Comparison of ENCODE assay signal across 14 mouse cellular contexts in the genomic region with DNA sequence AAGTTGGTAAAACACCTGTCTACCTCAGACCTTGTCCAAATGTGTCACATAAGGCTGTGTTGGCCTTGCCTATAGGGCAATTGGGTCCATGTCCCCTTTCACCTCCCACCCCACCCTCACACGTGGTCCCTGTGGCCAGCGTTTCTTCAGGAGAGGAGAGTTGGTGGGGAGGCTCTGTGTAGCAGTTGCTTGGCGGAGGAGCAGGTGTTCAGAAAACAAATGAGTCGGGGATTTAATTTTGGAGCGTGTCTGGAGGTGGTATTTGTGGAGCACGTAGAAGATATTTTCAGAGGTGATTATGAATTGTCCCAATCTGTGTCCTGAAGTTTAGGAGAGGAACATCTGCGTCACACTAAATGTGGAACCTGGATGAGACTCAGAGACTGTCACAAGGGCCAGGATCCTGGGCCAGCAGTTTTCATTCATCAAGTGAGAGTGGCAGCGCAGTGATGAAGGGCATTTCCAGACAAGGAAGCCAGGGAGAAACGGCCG. TPM values are rescaled to one million over a fixed set of nuclear protein-coding genes. Genes with fewer than 3 reads are reported as not detected.
DNase-seq lines count a peak whose midpoint lies in the region; ATAC-seq and TF ChIP-seq lines count a peak whose summit lies in the region.
"Had no signal": no experiment of that assay in that cellular context is flagged by ENCODE, and none has a peak within 500 bp of the region (broad histone marks: within the 10 kb centered on the region; RNA-seq: fewer than 3 reads in every experiment).

No protein-coding gene starts in this region.

- no peaks in the 10 kb centered on the region for H3K27me3 ChIP-seq in forebrain, embryonic 16.5 days (replicated peaks; ENCODE audit: control insufficient read depth, insufficient read depth, low read length)
- H3K27me3 ChIP-seq in forebrain, embryonic 15.5 days, result no peaks in the 10 kb centered on the region
- no peaks in the 10 kb centered on the region for H3K27me3 ChIP-seq in myocyte (ENCODE audit: control insufficient read depth, insufficient read depth, insufficient read length)
- H3K27me3 ChIP-seq: heart, embryonic 15.5 days; liver, embryonic 15.5 days had no signal

- no peak overlapping the region for H3K4me2 ChIP-seq in forebrain, embryonic 16.5 days (ENCODE audit: low read length)
- no peak overlapping the region for H3K4me2 ChIP-seq in forebrain, embryonic 15.5 days (replicated peaks)
- H3K4me2 ChIP-seq in myocyte (ENCODE audit: low read depth), result no peak overlapping the region
- H3K4me2 ChIP-seq: heart, embryonic 15.5 days; liver, embryonic 15.5 days had no signal

- peak; percentile 29; the same call in 1 of the 2 replicates for ATAC-seq in forebrain, embryonic 16.5 days
- no peak for ATAC-seq in forebrain, embryonic 15.5 days (replicated peaks)
- ATAC-seq in granulocyte monocyte progenitor cell, adult 5-6 weeks (replicated peaks; ENCODE audit: poor library complexity, severe bottlenecking), result no peak

- H3K27ac ChIP-seq in forebrain, embryonic 16.5 days (ENCODE audit: low read length), result no peak overlapping the region
- H3K27ac ChIP-seq in forebrain, embryonic 15.5 days (replicated peaks), result no peak overlapping the region
- H3K27ac ChIP-seq in left cerebral cortex, adult 2 months, result peak overlapping the region; percentile 7; the same call in 1 of the 2 replicates
- H3K27ac ChIP-seq: heart, embryonic 15.5 days; liver, embryonic 15.5 days; macrophage had no signal

- peak in 1 of 2 experiments; percentile 44 for DNase-seq in left cerebral cortex, adult 2 months (ENCODE audit: extremely low spot score in 1 of 2, low spot score in 2 of 2)
- DNase-seq in left cerebral cortex, postnatal 4 days, result no peak
- peak; percentile 58 for DNase-seq in heart, adult 8-10 months (ENCODE audit: low spot score)
- no peak for DNase-seq in lung, adult 18-20 months
- DNase-seq: B cell, adult 2 months; cerebellum, postnatal 36 days; kidney, adult 8-10 months had no signal

- intact Hi-C loops in left cerebral cortex, adult 2 months (cut with DNase I), result loop anchor here (10.0 kb wide), 1 partner anchor 217 kb away; no protein-coding TSS in a partner anchor
- intact Hi-C loops in left cerebral cortex, postnatal 4 days (cut with DNase I), result no loop called here

- H3ac ChIP-seq in myocyte (ENCODE audit: control insufficient read depth, insufficient read length), result no peak overlapping the region

- H3K4me3 ChIP-seq in forebrain, embryonic 16.5 days (replicated peaks; ENCODE audit: low read length), result no peak overlapping the region
- no peak overlapping the region for H3K4me3 ChIP-seq in forebrain, embryonic 15.5 days
- H3K4me3 ChIP-seq in left cerebral cortex, adult 2 months, result no peak overlapping the region
- no peak overlapping the region for H3K4me3 ChIP-seq in myocyte
- H3K4me3 ChIP-seq: heart, embryonic 15.5 days; liver, embryonic 15.5 days had no signal

- no peak overlapping the region for H3K9ac ChIP-seq in forebrain, embryonic 16.5 days (replicated peaks; ENCODE audit: low read depth, low read length)
- no peak overlapping the region for H3K9ac ChIP-seq in forebrain, embryonic 15.5 days (replicated peaks)
- H3K9ac ChIP-seq: heart, embryonic 15.5 days; liver, embryonic 15.5 days had no signal

- no peaks in the 10 kb centered on the region for H3K9me3 ChIP-seq in forebrain, embryonic 16.5 days (ENCODE audit: control insufficient read depth, low read length)
- 0 out of 2 replicates have a peak, but pooled peaks cover 2% of the 10 kb centered on the region for H3K9me3 ChIP-seq in forebrain, embryonic 15.5 days
- H3K9me3 ChIP-seq: heart, embryonic 15.5 days; liver, embryonic 15.5 days had no signal

- no peaks in the 10 kb centered on the region for H3K36me3 ChIP-seq in forebrain, embryonic 16.5 days (ENCODE audit: control insufficient read depth, insufficient read depth)
- no peaks in the 10 kb centered on the region for H3K36me3 ChIP-seq in forebrain, embryonic 15.5 days
- no peaks in the 10 kb centered on the region for H3K36me3 ChIP-seq in myocyte (ENCODE audit: control insufficient read depth, insufficient read depth)
- H3K36me3 ChIP-seq: heart, embryonic 15.5 days; liver, embryonic 15.5 days had no signal

- no peak for TF ChIP-seq POLR2A in myocyte (IDR thresholded peaks at IDR 0.05; ENCODE audit: insufficient read length, low read depth)

- TF ChIP-seq CTCF in left cerebral cortex, adult 2 months (IDR thresholded peaks at IDR 0.05), result no peak

- 58% methylated on average over 10 of the region's 10 CpGs for WGBS in forebrain, embryonic 16.5 days
- 67% methylated on average over 10 of the region's 10 CpGs for WGBS in forebrain, embryonic 15.5 days

- H3K4me1 ChIP-seq in forebrain, embryonic 16.5 days (replicated peaks; ENCODE audit: control insufficient read depth, insufficient read depth, low read length), result peaks cover 10% of the 10 kb centered on the region
- peaks cover 15% of the 10 kb centered on the region for H3K4me1 ChIP-seq in forebrain, embryonic 15.5 days

- no peaks in the 10 kb centered on the region for H3K79me2 ChIP-seq in myocyte (ENCODE audit: control insufficient read depth, insufficient read depth)

TF ChIP-seq in myocyte, 11 proteins besides CTCF, POLR2A, EP300 and RAD21:
- TF ChIP-seq MYOD1 (IDR thresholded peaks at IDR 0.05; ENCODE audit: control insufficient read depth in 1 of 3, insufficient read length in 2 of 3, low read depth in 2 of 3) (peak in 2 of 3 experiments; percentile 41 to 84), TCF12 (IDR thresholded peaks at IDR 0.05; ENCODE audit: insufficient read depth, poor library complexity, severe bottlenecking) (peak; percentile 71), MYOG (IDR thresholded peaks at IDR 0.05; ENCODE audit: control insufficient read depth in 1 of 3, insufficient read depth in 1 of 3, insufficient read length in 2 of 3, low read depth in 2 of 3) (peak; percentile 28 to 92 (median 88)), CEBPB (IDR thresholded peaks at IDR 0.05; ENCODE audit: insufficient read depth, poor library complexity, severe bottlenecking) (no peak), REST (IDR thresholded peaks at IDR 0.05; ENCODE audit: insufficient read depth, insufficient read length) (no peak), TCF3 (IDR thresholded peaks at IDR 0.05; ENCODE audit: insufficient read length, low read depth) (no peak)

RNA-seq across cellular contexts. Expression of a gene that starts 41.8 kb away (rescaled TPM):
- 24.4 and 25.3 TPM in 2 replicates for polyA plus RNA-seq in forebrain, embryonic 16.5 days (2015; fragmentation: Nextera tagmentation; extraction: Ambion mirVana)
- 23.3 and 24.3 TPM in 2 replicates for polyA plus RNA-seq in forebrain, embryonic 15.5 days (2015; fragmentation: Nextera tagmentation; extraction: Ambion mirVana)
- total RNA-seq in left cerebral cortex, adult 2 months (2021), result 10 to 100 TPM; 31.3 to 42.2 TPM
- total RNA-seq in left cerebral cortex, postnatal 4 days (2021), result 10 to 100 TPM; 18.9 to 20.3 TPM
- total RNA-seq in heart, adult 8-10 months (2022), result 10 to 100 TPM; 10.5 to 18.1 (median 12.4) TPM
- polyA plus RNA-seq in myocyte (2012; fragmentation: generic; extraction: Trizol), result 56.1 TPM
- 0.26 and 1.9 TPM in 2 replicates for total RNA-seq in granulocyte monocyte progenitor cell, adult 5-6 weeks (2014; fragmentation: Nextera tagmentation)
- 1.1 and 1.2 TPM in 2 replicates for total RNA-seq in granulocyte monocyte progenitor cell, adult 5-6 weeks (2017)
